Mouse (Mus musculus) embryonic facial prominence, embryonic 10.5 days (tissue): ENCODE results near the gene Robo3. TPM values are rescaled to one million over a fixed set of nuclear protein-coding genes. Genes with fewer than 3 reads are reported as not detected.

Experiments
- DNase-seq: peaks from one replicate; pipeline ENCODE4 v3.0.0-alpha.2; 2017; ENCODE audit warnings: low spot score
- H3K27ac ChIP-seq: fragments of 300-500 bp; sonication (generic); replicated peaks from 2 replicates; pipeline ENCODE4 v1.5.1; 2016; ENCODE audit warnings: mild to moderate bottlenecking
- H3K27me3 ChIP-seq: fragments of 300-500 bp; sonication (generic); replicated peaks from 2 replicates; pipeline ENCODE4 v1.6.1; 2016; ENCODE audit warnings: low read depth, mild to moderate bottlenecking; ENCODE audit not compliant: poor library complexity, severe bottlenecking
- H3K36me3 ChIP-seq: fragments of 300-500 bp; sonication (generic); replicated peaks from 2 replicates; pipeline ENCODE4 v1.6.1; 2016; ENCODE audit warnings: mild to moderate bottlenecking, moderate library complexity
- H3K4me1 ChIP-seq: fragments of 300-500 bp; sonication (generic); 2 replicates; pipeline ENCODE4 v1.6.1; 2016
- H3K4me3 ChIP-seq: fragments of 300-500 bp; sonication (generic); 2 replicates; pipeline ENCODE4 v1.5.1; 2016; ENCODE audit warnings: mild to moderate bottlenecking, moderate library complexity
- H3K9me3 ChIP-seq: fragments of 300-500 bp; sonication (generic); 2 replicates; pipeline ENCODE4 v1.6.1; 2016; ENCODE audit warnings: mild to moderate bottlenecking
- WGBS: fragments of 180-500 bp; shearing (Covaris S2); methylation state at CpG from one replicate; pipeline ENCODE4 v1.1.7; 2016; 5-methylcytosine and 5-hydroxymethylcytosine counted together
- polyA plus RNA-seq: library from polyadenylated mRNA; unstranded; fragments of >200 nt; fragmentation: Nextera tagmentation; extraction: Ambion mirVana; gene quantifications from 2 replicates; pipeline ENCODE4 v1.2.1, GENCODE M21; 2016

Gene Robo3
- polyA plus RNA-seq, 1 experiment from 2014 or later = 4.1 TPM

GRCm38 (mm10) chr9:37454011-37454492, 21.0 kb upstream of the Robo3 start:
- no peaks in the 10 kb centered on the region for H3K36me3 ChIP-seq
- H3K27me3 ChIP-seq = peaks cover 93% of the 10 kb centered on the region
- peaks cover 27% of the 10 kb centered on the region for H3K4me1 ChIP-seq
- WGBS = 6% methylated on average over 6 of the region's 6 CpGs
- no peaks in the 10 kb centered on the region for H3K9me3 ChIP-seq
- no peak overlapping the region for H3K4me3 ChIP-seq
- H3K27ac ChIP-seq = no peak overlapping the region
- no peak for DNase-seq

DNA sequence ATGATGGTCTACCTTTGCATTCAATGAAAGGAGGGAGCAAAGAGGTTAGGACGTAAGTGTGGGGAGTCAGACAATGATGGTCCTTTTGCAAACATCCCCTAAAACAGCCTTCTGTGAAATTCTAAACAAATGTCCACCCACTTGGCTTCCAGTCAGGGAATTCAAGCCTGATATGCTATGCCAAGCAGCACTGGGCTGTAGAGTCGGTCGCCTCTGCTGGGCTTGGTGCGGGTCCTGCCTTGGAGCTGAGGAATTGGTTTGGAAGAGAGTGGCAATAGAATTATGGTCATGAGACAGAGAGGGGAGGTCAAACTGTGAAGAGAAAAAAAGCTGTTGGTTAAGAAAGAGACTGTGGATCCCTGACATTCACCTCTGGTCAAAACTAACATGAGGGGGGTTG, 20.3 kb upstream of the Robo3 start:
- no peak overlapping the region for H3K4me3 ChIP-seq
- WGBS = 37% methylated on average over 4 of the region's 4 CpGs
- H3K36me3 ChIP-seq = no peaks in the 10 kb centered on the region
- DNase-seq = no peak
- H3K4me1 ChIP-seq = peaks cover 27% of the 10 kb centered on the region
- H3K27me3 ChIP-seq = peaks cover 88% of the 10 kb centered on the region
- H3K27ac ChIP-seq = no peak overlapping the region
- H3K9me3 ChIP-seq = no peaks in the 10 kb centered on the region

DNA sequence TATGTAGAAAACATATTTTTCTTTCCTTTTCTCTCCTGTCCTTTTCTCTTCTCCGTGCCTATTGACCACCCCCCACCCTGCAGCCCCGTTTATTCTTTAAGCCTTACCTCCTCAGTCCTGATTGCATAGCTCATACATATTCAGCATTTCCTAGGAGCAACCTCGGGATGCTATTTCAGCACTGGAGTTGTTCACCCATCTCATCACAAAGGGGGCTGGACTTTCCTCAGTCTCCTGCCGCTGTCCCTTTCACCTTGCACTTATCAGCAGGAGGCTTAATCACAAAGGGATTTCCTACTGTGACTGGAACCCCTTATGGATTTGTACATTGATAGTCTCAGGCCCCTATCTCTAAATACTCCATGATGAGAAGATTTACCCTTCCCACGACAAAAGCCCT, 19.4 kb upstream of the Robo3 start:
- 2% methylated on average over 5 of the region's 5 CpGs for WGBS
- Histone ChIP-seq H3K27ac (no peak overlapping the region), H3K4me3 (no peak overlapping the region), H3K4me1 (peaks cover 27% of the 10 kb centered on the region), H3K36me3 (no peaks in the 10 kb centered on the region), H3K9me3 (no peaks in the 10 kb centered on the region), H3K27me3 (peaks cover 84% of the 10 kb centered on the region)
- DNase-seq = no peak

GRCm38 (mm10) chr9:37437772-37438735, 5.0 kb upstream of the Robo3 start:
- WGBS = 46% methylated on average over 3 of the region's 3 CpGs
- Histone ChIP-seq H3K4me1 (peaks cover 12% of the 10 kb centered on the region), H3K27ac (no peak overlapping the region), H3K36me3 (no peaks in the 10 kb centered on the region), H3K9me3 (no peaks in the 10 kb centered on the region), H3K4me3 (no peak overlapping the region), H3K27me3 (peaks cover 56% of the 10 kb centered on the region)
- DNase-seq = no peak

DNA sequence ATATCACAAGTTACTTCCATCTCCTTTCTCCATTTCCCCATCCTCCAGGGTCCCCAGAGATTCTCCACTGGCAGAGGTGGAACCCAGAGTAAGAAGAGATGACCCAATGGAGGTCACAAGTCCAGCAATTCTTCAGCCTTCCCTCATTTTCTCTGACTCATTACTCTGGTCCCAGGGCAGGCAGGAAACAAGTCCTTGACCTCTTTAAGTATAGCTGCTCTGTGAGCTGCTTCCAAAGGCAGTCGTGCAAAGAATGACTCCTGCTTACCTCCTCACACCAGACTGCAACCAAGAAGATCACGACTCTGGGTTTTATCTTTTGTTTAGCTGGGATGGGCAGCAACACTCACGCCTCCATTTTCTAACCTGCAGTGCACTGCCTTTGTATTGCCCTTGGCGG, 2.6 kb upstream of the Robo3 start:
- 9% methylated on average over 4 of the region's 4 CpGs for WGBS
- H3K27me3 ChIP-seq = peaks cover 80% of the 10 kb centered on the region
- no peaks in the 10 kb centered on the region for H3K36me3 ChIP-seq
- no peaks in the 10 kb centered on the region for H3K9me3 ChIP-seq
- DNase-seq = no peak
- H3K4me1 ChIP-seq = peaks cover 25% of the 10 kb centered on the region
- H3K27ac ChIP-seq = no peak overlapping the region
- H3K4me3 ChIP-seq = no peak overlapping the region

DNA sequence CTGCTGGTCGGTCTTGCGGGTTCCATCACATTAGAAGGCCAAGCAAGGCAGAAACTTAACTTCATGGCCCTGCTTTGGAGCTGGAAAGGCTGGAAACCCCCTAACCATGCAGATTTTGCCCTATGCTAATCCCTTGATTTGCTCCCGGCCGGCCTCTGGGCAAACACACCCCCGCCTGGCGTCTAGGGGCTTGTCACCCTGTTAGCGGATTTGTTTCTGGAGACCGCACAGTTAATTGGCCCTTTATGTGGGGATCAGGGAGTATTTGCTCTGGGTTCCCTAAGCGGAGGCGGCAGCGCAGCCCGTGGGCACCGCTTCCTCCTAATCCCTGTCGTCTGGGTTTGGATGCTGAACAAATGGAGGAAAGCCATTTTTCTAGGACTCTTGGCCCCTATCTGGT, 1.9 kb upstream of the Robo3 start:
- peaks cover 26% of the 10 kb centered on the region for H3K4me1 ChIP-seq
- no peak overlapping the region for H3K27ac ChIP-seq
- peaks cover 87% of the 10 kb centered on the region for H3K27me3 ChIP-seq
- under 1% methylated on average over 14 of the region's 14 CpGs for WGBS
- H3K4me3 ChIP-seq = no peak overlapping the region
- no peaks in the 10 kb centered on the region for H3K36me3 ChIP-seq
- no peaks in the 10 kb centered on the region for H3K9me3 ChIP-seq
- DNase-seq = peak; percentile 37

- Histone ChIP-seq H3K36me3 (no peaks in the 10 kb centered on the region), H3K9me3 (no peaks in the 10 kb centered on the region), H3K27me3 (peaks cover 96% of the 10 kb centered on the region), H3K27ac (no peak overlapping the region), H3K4me1 (peaks cover 31% of the 10 kb centered on the region), H3K4me3 (peak overlapping the region; percentile 46; the same call in 1 of the 2 replicates)
- WGBS = 2% methylated on average over 18 of the region's 18 CpGs
- DNase-seq = no peak
These were observed 946 bp upstream of the Robo3 start for GRCm38 (mm10) chr9:37433823-37434560.

GRCm38 (mm10) chr9:37432026-37432666, 900 bp downstream of the Robo3 start:
- DNase-seq = peak; percentile 58
- H3K27ac ChIP-seq = no peak overlapping the region
- H3K36me3 ChIP-seq = no peaks in the 10 kb centered on the region
- H3K9me3 ChIP-seq = no peaks in the 10 kb centered on the region
- 1% methylated on average over 17 of the region's 17 CpGs for WGBS
- peaks cover 100% of the 10 kb centered on the region for H3K27me3 ChIP-seq
- H3K4me1 ChIP-seq = peaks cover 32% of the 10 kb centered on the region
- H3K4me3 ChIP-seq = peak overlapping the region; percentile 46

- WGBS = 1% methylated on average over 12 of the region's 12 CpGs
- H3K4me1 ChIP-seq = peaks cover 32% of the 10 kb centered on the region
- H3K27me3 ChIP-seq = peaks cover 95% of the 10 kb centered on the region
- H3K36me3 ChIP-seq = no peaks in the 10 kb centered on the region
- no peak overlapping the region for H3K27ac ChIP-seq
- DNase-seq = peak; percentile 87
- H3K4me3 ChIP-seq = no peak overlapping the region
- H3K9me3 ChIP-seq = no peaks in the 10 kb centered on the region
These were observed 2.5 kb downstream of the Robo3 start for GRCm38 (mm10) chr9:37430582-37430981.

DNA sequence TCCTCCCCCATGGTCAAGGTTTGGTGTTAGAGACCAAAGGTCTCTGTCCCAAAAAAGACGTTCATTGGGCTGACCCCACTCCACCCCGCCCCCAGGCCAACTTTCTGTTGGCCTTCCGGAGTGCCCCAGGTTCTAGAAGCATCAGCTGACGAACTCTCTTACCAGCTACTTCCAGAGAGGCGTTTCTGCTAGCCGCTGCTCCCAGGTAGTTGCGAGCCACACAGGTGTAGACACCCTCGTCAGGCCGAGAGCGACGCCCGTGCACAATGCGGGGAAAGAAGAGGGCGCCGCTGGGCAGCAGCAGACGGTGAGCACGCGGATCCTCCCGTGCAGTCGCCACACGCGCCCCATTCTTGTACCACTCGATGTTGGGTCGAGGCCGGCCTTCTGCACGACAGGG, 3.7 kb downstream of the Robo3 start:
- no peak for DNase-seq
- no peaks in the 10 kb centered on the region for H3K36me3 ChIP-seq
- no peaks in the 10 kb centered on the region for H3K9me3 ChIP-seq
- 29% methylated on average over 26 of the region's 26 CpGs for WGBS
- H3K4me1 ChIP-seq = peaks cover 32% of the 10 kb centered on the region
- H3K27me3 ChIP-seq = peaks cover 86% of the 10 kb centered on the region
- no peak overlapping the region for H3K4me3 ChIP-seq
- no peak overlapping the region for H3K27ac ChIP-seq

DNA sequence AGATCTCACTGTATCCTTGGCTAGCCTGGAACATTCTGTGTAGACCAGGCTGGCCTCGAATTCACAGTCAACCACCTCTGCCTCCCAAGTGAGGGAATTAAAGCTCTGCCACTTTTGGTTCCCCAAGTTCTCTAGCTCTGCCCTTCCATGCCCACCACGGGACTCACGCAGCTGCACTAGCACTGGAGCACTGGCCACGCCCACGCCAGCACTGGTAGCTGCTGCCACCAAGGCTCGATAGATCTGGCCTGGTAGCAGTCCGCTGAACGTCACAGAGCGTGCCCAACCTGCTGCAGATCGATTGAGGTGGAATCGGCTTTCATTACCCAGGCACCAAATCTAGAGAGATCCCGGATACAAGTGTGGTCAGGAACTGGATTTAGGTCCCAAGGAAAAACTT, 11.8 kb downstream of the Robo3 start:
- Histone ChIP-seq H3K27me3 (peaks cover 67% of the 10 kb centered on the region), H3K27ac (no peak overlapping the region), H3K4me3 (peak overlapping the region; percentile 49), H3K36me3 (no peaks in the 10 kb centered on the region), H3K4me1 (peaks cover 10% of the 10 kb centered on the region), H3K9me3 (no peaks in the 10 kb centered on the region)
- 29% methylated on average over 12 of the region's 12 CpGs for WGBS
- peak; percentile 31 for DNase-seq

- Histone ChIP-seq H3K9me3 (no peaks in the 10 kb centered on the region), H3K4me1 (peaks cover 10% of the 10 kb centered on the region), H3K4me3 (peak overlapping the region; percentile 49), H3K36me3 (no peaks in the 10 kb centered on the region), H3K27ac (no peak overlapping the region; the same call in 1 of the 2 replicates), H3K27me3 (peaks cover 66% of the 10 kb centered on the region)
- peak; percentile 93 for DNase-seq
- under 1% methylated on average over 27 of the region's 27 CpGs for WGBS
These were observed 12.4 kb downstream of the Robo3 start for GRCm38 (mm10) chr9:37420676-37421075.
